Mouse (Mus musculus) spleen, postnatal 36 days (tissue): ENCODE measurements around the gene Col4a2.

ENCODE experiments used
- DNase-seq, 2 experiments: peaks; one replicate each; pipeline ENCODE4 v3.0.0; 2022; ENCODE audit warnings: low spot score in 2 of 2, mixed read lengths in 1 of 2

Gene Col4a2

DNA sequence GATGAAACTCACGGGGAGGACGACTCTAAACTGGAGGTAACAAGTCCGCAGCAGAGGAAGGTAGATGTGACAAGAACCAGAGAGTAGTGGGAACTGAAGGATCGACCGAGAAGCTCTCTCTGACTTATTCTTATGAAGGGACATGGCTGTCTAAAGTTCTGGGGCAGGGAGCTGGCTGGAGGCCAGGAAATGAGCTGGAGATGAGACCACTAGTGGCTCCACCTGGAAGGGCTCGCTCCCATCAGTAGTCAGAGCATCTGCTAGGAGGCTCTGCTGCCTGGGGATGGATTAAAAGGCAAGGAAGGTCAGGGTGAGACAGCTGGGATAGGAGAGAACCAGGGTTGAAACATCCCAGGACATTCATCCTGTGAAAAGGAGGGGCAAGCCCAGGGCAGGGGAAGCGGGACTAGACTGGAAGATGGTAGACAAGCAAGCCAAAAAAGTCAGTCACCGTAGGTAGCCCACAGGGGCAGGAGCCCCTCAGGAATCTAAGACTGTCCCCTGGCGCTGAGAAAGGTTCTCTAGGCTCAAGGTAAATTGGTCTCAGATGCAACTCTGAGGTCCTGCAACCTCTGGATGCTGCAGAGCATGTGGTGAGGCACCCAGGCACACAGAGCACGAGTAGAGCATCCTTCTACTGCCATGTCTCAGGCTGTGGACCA, 16.2 kb upstream of the Col4a2 start:
- DNase-seq, result no peak

- DNase-seq, result no peak
Observed at GRCm38 (mm10) chr8:11297141-11297838, 15.3 kb upstream of the Col4a2 start.

DNA sequence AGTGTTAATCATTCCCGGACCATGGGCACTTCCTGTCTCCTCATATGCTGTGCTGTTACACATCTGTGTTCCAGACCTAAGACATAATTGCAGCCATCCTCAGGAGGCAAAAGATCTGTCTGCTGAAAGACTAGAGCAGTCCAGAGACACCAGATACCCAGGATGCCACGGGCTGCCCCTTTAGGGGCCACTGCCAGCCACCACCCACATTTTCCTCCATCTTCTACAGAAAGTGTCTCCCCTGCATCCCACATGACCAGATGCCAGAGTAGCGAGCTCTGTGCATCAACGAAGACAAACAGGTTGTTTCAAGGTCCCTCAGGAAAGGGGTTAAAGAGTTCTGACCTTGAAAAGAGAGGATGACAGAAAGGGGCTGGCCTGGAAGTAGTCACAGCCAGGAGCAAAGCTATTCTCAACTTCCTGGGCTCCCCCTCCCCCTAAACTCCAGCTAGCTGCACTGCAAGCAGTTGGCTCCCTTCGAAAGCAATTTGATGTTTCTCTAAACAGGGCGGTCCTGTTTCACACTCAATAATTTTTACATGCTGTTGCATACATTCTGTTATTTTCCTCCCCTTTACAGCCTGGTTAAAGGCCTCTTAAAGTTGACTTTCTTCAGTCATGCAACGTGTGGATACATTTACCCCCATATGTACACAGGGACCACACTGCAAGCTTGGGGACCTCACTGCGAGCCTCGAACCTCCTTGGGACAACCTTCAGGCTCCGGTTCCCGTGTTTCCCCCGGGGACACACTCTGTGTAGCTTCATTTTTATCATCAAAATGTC, 13.9 kb upstream of the Col4a2 start:
- no peak for DNase-seq

- DNase-seq, result no peak
Observed at GRCm38 (mm10) chr8:11299317-11299602, 13.3 kb upstream of the Col4a2 start.

- no peak for DNase-seq
Observed at GRCm38 (mm10) chr8:11300436-11300835, 12.2 kb upstream of the Col4a2 start.

DNA sequence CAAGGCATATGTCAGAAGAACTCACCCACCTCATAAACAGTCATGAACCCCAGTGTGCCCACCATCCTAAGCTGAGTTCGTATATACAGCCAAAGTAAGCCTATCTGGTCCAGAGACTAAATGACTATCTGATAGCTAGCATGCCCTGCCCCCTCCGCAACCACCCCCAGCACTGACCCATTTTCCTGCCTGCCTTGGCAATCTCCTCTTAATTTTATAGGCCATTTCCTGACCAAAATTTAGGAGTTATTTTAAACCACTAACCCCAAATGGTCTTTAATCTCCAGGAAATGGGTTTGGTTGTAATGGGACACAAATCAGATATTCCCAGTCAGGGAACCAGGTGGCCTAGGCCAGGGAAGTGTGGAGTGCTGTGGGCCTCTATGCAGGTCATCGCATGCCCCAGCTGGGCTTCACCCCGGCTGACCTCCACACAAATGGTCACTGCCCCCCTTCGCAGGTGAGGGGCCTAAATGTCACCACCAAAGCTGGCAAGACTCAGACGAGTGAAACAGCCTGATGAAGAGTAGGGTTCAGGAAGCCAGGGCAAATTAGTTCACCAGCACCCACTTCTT, 8.5 kb upstream of the Col4a2 start:
- no peak for DNase-seq

DNA sequence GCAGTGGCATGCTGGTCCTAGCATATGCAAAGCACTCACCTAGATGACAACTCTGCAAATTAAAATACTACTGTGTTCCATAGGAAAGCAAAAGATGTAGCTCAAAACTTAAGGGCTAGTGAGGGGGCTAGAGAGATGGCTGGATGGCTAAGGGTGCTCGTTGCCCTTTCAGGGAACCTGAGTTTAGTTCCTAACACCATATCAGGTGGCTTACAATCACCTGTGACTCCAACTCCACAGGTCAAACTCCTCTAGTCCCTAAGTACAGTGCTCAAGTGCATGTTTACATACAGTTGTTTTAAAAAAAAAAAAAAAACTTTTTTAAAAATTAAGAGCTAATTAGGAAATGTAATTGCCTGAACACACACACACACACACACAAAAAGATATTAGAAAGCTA, 7.1 kb upstream of the Col4a2 start:
- DNase-seq, result no peak

- no peak for DNase-seq
Observed at GRCm38 (mm10) chr8:11307451-11307850, 5.2 kb upstream of the Col4a2 start.

- no peak for DNase-seq
Observed at GRCm38 (mm10) chr8:11308570-11308998, 4.0 kb upstream of the Col4a2 start.

- no peak for DNase-seq
Observed at GRCm38 (mm10) chr8:11309226-11309625, 3.4 kb upstream of the Col4a2 start.

DNA sequence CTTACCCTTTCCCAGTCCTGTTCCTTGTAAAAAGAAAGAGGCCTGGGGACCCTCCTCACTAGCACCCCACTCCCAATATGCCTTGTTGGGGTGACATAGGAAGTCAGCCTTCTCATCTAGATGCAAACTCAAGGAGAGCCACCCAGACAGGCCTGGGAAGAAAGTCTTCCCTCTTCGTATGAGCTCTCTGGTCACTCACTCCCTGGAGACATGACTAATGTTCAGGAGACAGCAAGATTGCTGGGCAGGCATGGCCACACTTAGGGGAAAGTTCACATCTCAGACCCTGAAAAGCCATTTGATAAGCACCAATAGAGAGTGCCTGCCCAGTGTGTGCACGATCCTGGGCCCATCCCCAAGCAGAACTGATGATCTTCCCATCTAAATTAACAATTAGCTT, 2.6 kb upstream of the Col4a2 start:
- no peak for DNase-seq

DNA sequence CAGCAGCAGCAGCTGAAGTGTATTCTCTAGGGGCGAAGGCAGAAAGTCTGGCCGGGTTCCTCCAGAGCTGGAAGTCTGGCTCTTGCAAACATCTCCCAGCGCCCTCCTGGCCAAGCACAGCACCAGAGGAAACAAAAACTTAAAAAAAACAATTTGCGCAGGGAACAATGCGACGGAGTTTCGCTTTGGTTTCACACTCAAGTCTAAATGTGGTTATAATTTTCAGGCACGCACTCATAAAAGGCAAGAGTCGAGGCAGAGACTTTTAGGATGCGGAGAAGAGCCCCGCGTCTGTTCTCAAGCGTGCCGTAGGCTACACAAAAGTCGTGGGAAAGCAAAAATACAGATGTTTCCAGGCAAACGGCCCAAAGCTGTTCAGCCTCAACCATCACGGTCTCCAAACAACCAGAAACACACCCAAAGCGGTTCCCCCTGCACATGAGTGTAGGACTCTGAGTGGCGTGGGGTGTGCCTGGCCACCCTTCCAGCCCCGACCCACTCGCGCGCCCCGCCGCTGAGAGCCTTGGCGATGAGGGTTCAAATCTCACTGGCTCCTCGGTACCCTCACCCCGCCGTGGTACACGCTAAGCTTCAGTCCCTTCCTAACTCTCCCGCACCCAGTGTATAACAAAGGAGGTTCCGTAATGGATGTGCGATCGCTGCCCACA, 790 bp upstream of the Col4a2 start:
- no peak for DNase-seq

DNA sequence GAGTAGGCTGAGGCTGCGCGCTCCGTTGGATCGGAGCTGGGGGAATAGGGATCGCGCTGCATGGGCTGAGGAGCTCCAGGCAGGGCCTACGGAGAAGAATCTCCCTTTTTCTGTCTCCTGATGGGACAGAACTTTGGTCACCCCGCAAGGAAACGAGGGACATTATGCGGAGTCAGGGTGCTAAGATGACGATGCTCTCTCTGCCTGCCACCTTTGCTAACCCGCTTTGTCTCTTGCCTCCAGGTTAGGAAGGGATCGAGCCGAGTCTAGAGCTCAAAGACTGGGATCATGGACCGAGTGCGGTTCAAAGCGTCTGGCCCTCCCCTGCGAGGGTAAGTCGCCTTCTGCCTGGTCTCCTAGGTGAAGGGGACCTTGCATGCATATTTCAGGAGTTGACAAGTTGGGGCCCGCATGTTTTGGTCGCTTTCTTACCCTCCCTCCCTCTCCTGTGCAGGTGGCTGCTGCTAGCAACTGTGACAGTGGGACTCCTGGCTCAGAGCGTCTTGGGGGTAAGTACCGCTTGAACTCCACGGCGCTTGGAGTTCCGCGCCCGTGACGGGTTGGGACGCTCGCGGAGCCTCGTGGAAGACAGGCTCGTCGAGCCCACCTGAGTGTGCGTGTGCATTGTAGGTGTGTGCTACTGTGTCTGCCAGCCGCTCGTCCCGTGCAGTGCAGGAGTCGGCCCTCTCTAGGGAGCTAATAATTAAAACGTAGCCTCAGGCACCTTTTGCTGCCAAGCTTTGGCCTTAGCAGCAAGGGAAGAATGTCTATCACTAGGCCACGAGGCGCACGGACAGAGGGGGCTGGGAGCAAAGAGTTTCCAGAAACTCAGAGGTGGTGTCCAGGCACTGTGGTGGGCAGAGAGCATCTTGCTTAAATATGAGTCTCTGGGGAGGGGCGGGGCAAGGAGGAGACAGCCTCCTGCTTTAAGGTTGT, 839 bp downstream of the Col4a2 start:
- DNase-seq, result no peak

DNA sequence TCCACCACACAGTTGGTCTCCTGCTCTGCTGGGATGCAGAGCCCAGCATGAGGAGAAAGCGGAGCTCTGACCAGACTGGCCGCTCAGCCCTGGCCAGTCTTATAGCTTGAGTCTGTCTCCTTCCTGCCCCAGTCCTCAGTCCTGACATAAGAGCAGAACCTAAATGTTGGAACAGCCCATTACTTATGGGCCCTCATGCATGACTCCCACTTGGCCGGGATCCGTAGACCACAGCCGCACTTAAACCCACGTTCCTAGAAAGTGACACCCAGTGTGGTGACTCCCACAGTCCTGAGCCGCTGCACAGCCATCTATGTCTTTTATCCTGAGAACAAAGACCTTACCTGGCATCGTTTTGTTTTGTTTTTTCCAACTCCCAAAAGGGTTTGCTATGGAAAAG, 2.0 kb downstream of the Col4a2 start:
- DNase-seq, result no peak

DNA sequence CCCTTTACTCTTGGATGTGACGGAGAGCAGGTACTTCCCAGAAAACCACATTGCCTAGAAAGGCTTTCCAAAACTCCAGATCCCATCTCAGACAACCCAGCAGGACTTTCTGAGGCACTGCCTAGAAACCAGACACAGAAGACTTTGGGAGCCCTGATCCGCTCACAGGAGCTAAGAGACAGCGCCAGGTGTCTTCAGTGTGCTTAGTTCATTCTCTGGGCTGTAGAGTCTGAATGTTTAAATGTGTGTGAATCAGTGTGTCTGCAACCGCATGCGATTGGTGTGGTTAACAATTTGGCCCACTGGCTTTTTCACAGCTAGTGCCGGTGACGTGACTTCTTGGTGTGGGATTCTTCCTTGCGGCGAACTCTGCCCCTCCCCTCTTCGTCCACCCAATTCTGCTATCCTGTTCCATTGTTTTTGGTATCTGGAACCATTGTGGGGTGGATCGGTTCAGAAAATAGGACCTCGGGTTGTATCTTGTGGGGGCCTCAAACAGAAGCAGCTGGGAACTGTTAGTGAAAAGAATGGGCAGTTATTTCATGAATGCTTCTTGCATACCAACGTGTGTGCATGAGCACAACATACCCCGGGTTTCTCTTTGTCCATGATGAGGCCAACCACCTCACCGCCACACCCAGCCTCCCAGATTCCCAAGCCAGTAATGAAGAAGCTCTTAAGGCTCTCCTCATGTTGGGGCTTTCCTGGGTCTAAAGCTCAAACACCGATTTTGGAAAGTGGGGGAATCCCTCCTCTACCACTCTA, 2.8 kb downstream of the Col4a2 start:
- no peak for DNase-seq

GRCm38 (mm10) chr8:11316118-11316517, 3.5 kb downstream of the Col4a2 start:
- DNase-seq, result no peak

DNA sequence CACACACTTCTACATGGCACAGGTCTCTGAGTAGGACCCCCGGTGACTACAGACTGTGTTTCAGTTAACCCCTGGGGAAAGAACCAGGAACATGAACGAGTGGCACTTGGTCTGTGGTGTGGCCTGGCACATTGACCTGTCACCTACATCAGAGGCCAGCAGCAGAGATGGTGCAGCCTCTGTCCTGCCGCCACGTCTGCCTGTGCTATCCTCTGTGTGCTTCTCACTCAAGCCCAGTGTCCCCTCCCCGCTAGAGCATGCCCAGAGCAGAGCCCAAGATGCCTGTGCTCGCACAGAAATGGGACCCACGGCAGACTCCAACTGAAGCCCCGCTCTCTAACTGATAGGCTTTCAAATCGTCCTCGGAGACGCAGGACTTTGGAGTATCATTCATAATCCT, 6.8 kb downstream of the Col4a2 start:
- no peak for DNase-seq

DNA sequence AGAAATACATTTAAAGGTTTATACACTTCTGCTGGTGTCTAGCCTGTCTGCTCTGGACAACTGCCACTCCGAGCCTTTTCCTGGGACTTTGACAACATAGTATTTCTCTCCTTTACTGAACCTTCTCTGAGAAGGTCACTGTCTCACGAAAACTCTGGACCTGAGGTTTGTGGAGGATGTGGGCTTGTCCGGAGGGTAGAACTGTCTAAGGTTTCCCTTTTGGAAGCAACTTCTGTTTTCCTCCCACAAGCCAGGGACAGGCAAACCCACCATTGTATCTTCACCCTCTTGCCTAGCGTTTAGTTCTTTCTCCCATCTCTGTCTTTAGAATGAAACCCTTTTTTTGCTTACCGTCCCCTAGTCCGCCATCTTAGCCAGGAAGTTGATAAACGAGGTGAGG, 9.2 kb downstream of the Col4a2 start:
- DNase-seq, result no peak

- DNase-seq, result no peak
Observed at GRCm38 (mm10) chr8:11322724-11323585, 10.3 kb downstream of the Col4a2 start.
